Mouse (Mus musculus): ENCODE results near the gene Sez6l.

DNA sequence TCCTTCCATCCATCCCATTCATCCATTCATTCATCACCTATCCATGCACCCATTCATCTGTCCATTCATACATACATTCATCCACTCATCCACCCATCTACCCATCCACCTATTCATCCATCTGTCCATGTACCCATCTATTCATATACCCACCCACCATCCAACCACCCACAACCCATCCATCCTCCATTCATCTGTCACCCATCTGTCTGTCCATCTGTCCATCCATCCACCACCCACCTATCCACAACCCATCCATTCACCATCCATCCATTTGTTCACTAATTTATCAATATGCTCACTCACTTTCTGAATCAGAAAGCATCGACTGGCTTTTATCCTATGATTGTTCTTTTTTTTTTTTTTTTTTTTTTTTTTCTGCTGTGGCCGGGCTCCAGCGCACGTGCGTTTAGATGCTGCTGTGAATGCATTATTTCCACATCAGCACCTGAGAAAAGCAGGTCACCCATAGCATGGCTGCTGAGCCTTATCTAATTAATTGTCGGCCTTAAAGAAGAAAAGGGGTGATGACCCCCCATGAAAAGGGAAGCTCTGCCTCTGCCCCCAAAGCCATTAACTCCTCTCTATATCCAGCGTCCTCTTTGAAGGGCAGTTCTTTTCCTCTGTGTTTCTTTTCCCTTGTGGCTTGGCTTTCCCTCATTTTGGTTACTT lies 39.1 kb upstream of the Sez6l start:
- no peak for TF ChIP-seq CTCF (conservative IDR thresholded peaks at IDR 0.05; ENCODE audit: low read length)
- no peak for TF ChIP-seq NANOG (IDR thresholded peaks at IDR 0.05; ENCODE audit: borderline replicate concordance, low read length)
